Mouse (Mus musculus): ENCODE data around the gene Gm11563.
A peak's percentile ranks its signal among the peaks of the same experiment; 100 is the strongest.
"Not testable (repeated sequence)": the region's sequence is repeated elsewhere in the genome, so short reads cannot be mapped to it uniquely, and the experiment has no call there.

The Gm11563 gene

GRCm38 (mm10) chr11:99658467-99659010 is at the start of gene Gm11563:
Gene Gm11563, minus strand, starts transcription at chr11:99658960.
- not testable (repeated sequence) for DNase-seq (ENCODE audit: low read depth, low spot score)

- no peak for DNase-seq (ENCODE audit: low read depth, low spot score)
These were observed 31.7 kb upstream of the Gm11563 start, which contains the start of gene Gm14190 for GRCm38 (mm10) chr11:99690463-99690862. Gene Gm14190, minus strand, starts transcription at chr11:99690740.

GRCm38 (mm10) chr11:99685235-99685634 is 26.5 kb upstream of the Gm11563 start:
- DNase-seq (ENCODE audit: low read depth, low spot score): not testable (repeated sequence)

GRCm38 (mm10) chr11:99683481-99683880 is 24.7 kb upstream of the Gm11563 start:
- no peak for DNase-seq (ENCODE audit: low read depth, low spot score)

GRCm38 (mm10) chr11:99665860-99666259 is 7.1 kb upstream of the Gm11563 start, which contains the start of gene Krtap4-6:
Gene Krtap4-6, minus strand, starts transcription at chr11:99665960.
- no peak for DNase-seq (ENCODE audit: low read depth, low spot score)

GRCm38 (mm10) chr11:99662802-99663201 is 4.0 kb upstream of the Gm11563 start:
- no peak for DNase-seq (ENCODE audit: low read depth, low spot score)

GRCm38 (mm10) chr11:99659256-99659655 is 496 bp upstream of the Gm11563 start:
- DNase-seq (ENCODE audit: low read depth, low spot score): no peak

GRCm38 (mm10) chr11:99657051-99657450 is 1.7 kb downstream of the Gm11563 start:
- no peak for DNase-seq (ENCODE audit: low read depth, low spot score)

- DNase-seq (ENCODE audit: low read depth, low spot score): no peak
These were observed 8.6 kb downstream of the Gm11563 start, which contains the start of gene Gm11555 for GRCm38 (mm10) chr11:99650136-99650535. Gene Gm11555, minus strand, starts transcription at chr11:99650236.

GRCm38 (mm10) chr11:99646444-99646843 is 12.3 kb downstream of the Gm11563 start:
- DNase-seq (ENCODE audit: low read depth, low spot score): peak; percentile 66

GRCm38 (mm10) chr11:99644351-99644750 is 14.4 kb downstream of the Gm11563 start:
- peak; percentile 48 for DNase-seq (ENCODE audit: low read depth, low spot score)

- DNase-seq (ENCODE audit: low read depth, low spot score): not testable (repeated sequence)
These were observed 15.1 kb downstream of the Gm11563 start, which contains the start of gene Krtap4-7 for GRCm38 (mm10) chr11:99643635-99644139. Gene Krtap4-7, minus strand, starts transcription at chr11:99644089.

- DNase-seq (ENCODE audit: low read depth, low spot score): no peak
These were observed 17.8 kb downstream of the Gm11563 start for GRCm38 (mm10) chr11:99640926-99641325.

GRCm38 (mm10) chr11:99637086-99637485 is 21.7 kb downstream of the Gm11563 start:
- DNase-seq (ENCODE audit: low read depth, low spot score): peak; percentile 72

GRCm38 (mm10) chr11:99634653-99635134 is 24.1 kb downstream of the Gm11563 start, which contains the start of gene Krtap4-2:
Gene Krtap4-2, minus strand, starts transcription at chr11:99635084.
- DNase-seq (ENCODE audit: low read depth, low spot score): no peak

GRCm38 (mm10) chr11:99633293-99633692 is 25.5 kb downstream of the Gm11563 start:
- DNase-seq (ENCODE audit: low read depth, low spot score): peak; percentile 71

GRCm38 (mm10) chr11:99630890-99631289 is 27.9 kb downstream of the Gm11563 start:
- DNase-seq (ENCODE audit: low read depth, low spot score): no peak

GRCm38 (mm10) chr11:99628138-99628537 is 30.6 kb downstream of the Gm11563 start, which contains the start of gene Krtap4-1:
Gene Krtap4-1, minus strand, starts transcription at chr11:99628238.
- DNase-seq (ENCODE audit: low read depth, low spot score): no peak

- no peak for DNase-seq (ENCODE audit: low read depth, low spot score)
These were observed 38.4 kb downstream of the Gm11563 start, which contains the start of gene Gm11562 for GRCm38 (mm10) chr11:99620335-99620734. Gene Gm11562, minus strand, starts transcription at chr11:99620435.

- DNase-seq (ENCODE audit: low read depth, low spot score): peak; percentile 43
These were observed 43.9 kb downstream of the Gm11563 start, which contains the start of gene Krtap2-4 for GRCm38 (mm10) chr11:99614796-99615363. Gene Krtap2-4, minus strand, starts transcription at chr11:99614846.

GRCm38 (mm10) chr11:99610089-99610488 is 48.7 kb downstream of the Gm11563 start, which contains the start of gene Gm11937:
Gene Gm11937, minus strand, starts transcription at chr11:99610189.
- not testable (repeated sequence) for DNase-seq (ENCODE audit: low read depth, low spot score)

- DNase-seq (ENCODE audit: low read depth, low spot score): peak; percentile 82
These were observed 49.6 kb downstream of the Gm11563 start for GRCm38 (mm10) chr11:99609126-99609525.
